Mouse (Mus musculus): ENCODE results near the gene Irf1. TPM values are rescaled to one million over a fixed set of nuclear protein-coding genes. Genes with fewer than 3 reads are reported as not detected.

Irf1 gene
- polyA plus RNA-seq, 1 experiment, result 0.32 TPM

- TF ChIP-seq GATA1 (IDR thresholded peaks at IDR 0.05; ENCODE audit: low read length), result no peak
Measured at GRCm38 (mm10) chr11:53792986-53793385, 23.2 kb downstream of the Irf1 start.

- no peak for TF ChIP-seq GATA1 (IDR thresholded peaks at IDR 0.05; ENCODE audit: low read length)
Measured at GRCm38 (mm10) chr11:53794015-53794414, 24.2 kb downstream of the Irf1 start.

- TF ChIP-seq GATA1 (IDR thresholded peaks at IDR 0.05; ENCODE audit: low read length), result no peak
Measured at GRCm38 (mm10) chr11:53794671-53795557, 25.1 kb downstream of the Irf1 start.

- no peak for TF ChIP-seq GATA1 (IDR thresholded peaks at IDR 0.05; ENCODE audit: low read length)
Measured at GRCm38 (mm10) chr11:53795813-53796212, 26.0 kb downstream of the Irf1 start.

GRCm38 (mm10) chr11:53796409-53797151 lies 26.8 kb downstream of the Irf1 start:
- TF ChIP-seq GATA1 (IDR thresholded peaks at IDR 0.05; ENCODE audit: low read length), result no peak

- TF ChIP-seq GATA1 (IDR thresholded peaks at IDR 0.05; ENCODE audit: low read length), result no peak
Measured at GRCm38 (mm10) chr11:53797386-53797920, 27.6 kb downstream of the Irf1 start.

GRCm38 (mm10) chr11:53798041-53798711 lies 28.4 kb downstream of the Irf1 start:
- TF ChIP-seq GATA1 (IDR thresholded peaks at IDR 0.05; ENCODE audit: low read length), result no peak

GRCm38 (mm10) chr11:53800036-53800435 lies 30.2 kb downstream of the Irf1 start:
- no peak for TF ChIP-seq GATA1 (IDR thresholded peaks at IDR 0.05; ENCODE audit: low read length)

- no peak for TF ChIP-seq GATA1 (IDR thresholded peaks at IDR 0.05; ENCODE audit: low read length)
Measured at GRCm38 (mm10) chr11:53800975-53801374, 31.2 kb downstream of the Irf1 start.

GRCm38 (mm10) chr11:53803093-53803492 lies 33.3 kb downstream of the Irf1 start:
- no peak for TF ChIP-seq GATA1 (IDR thresholded peaks at IDR 0.05; ENCODE audit: low read length)

- TF ChIP-seq GATA1 (IDR thresholded peaks at IDR 0.05; ENCODE audit: low read length), result no peak
Measured at GRCm38 (mm10) chr11:53803494-53803893, 33.7 kb downstream of the Irf1 start.

GRCm38 (mm10) chr11:53804569-53805344 lies 34.9 kb downstream of the Irf1 start:
- no peak for TF ChIP-seq GATA1 (IDR thresholded peaks at IDR 0.05; ENCODE audit: low read length)

GRCm38 (mm10) chr11:53805786-53806185 lies 36.0 kb downstream of the Irf1 start:
- TF ChIP-seq GATA1 (IDR thresholded peaks at IDR 0.05; ENCODE audit: low read length), result no peak

- no peak for TF ChIP-seq GATA1 (IDR thresholded peaks at IDR 0.05; ENCODE audit: low read length)
Measured at GRCm38 (mm10) chr11:53809354-53809753, 39.5 kb downstream of the Irf1 start.

GRCm38 (mm10) chr11:53810156-53810555 lies 40.3 kb downstream of the Irf1 start:
- TF ChIP-seq GATA1 (IDR thresholded peaks at IDR 0.05; ENCODE audit: low read length), result no peak
